Mouse (Mus musculus) midbrain, embryonic 16.5 days (tissue): Measurements from ENCODE around the gene Dyrk3. TPM values are rescaled to one million over a fixed set of nuclear protein-coding genes. Genes with fewer than 3 reads are reported as not detected.

Experiments
- ATAC-seq: fragments of 200-750 bp; cut with Nextera tagmentation; 2 replicates; pipeline ENCODE4 v1.8.0; 2017; ENCODE audit warnings: moderate TSS enrichment
- H3K27ac ChIP-seq: fragments of 300-500 bp; sonication (generic); 2 replicates; pipeline ENCODE4 v1.5.1; 2014; ENCODE audit warnings: mild to moderate bottlenecking, low read length, mixed read lengths
- H3K27me3 ChIP-seq: fragments of 300-500 bp; sonication (generic); 2 replicates; pipeline ENCODE4 v1.6.1; 2014; ENCODE audit warnings: low read depth, low read length, mixed read lengths; ENCODE audit not compliant: control insufficient read depth, insufficient read depth
- H3K36me3 ChIP-seq: fragments of 300-500 bp; sonication (generic); 2 replicates; pipeline ENCODE4 v1.6.1; 2014; ENCODE audit warnings: mild to moderate bottlenecking, low read length, moderate library complexity, mixed read lengths; ENCODE audit not compliant: control insufficient read depth, insufficient read depth
- H3K4me1 ChIP-seq: fragments of 300-500 bp; sonication (generic); 2 replicates; pipeline ENCODE4 v1.6.1; 2014; ENCODE audit warnings: mild to moderate bottlenecking, low read length, mixed read lengths; ENCODE audit not compliant: control insufficient read depth, insufficient read depth
- H3K4me2 ChIP-seq: fragments of 300-500 bp; sonication (generic); 2 replicates; pipeline ENCODE4 v1.6.1; 2014; ENCODE audit warnings: mild to moderate bottlenecking, low read length, mixed read lengths
- H3K4me3 ChIP-seq: fragments of 300-500 bp; sonication (generic); 2 replicates; pipeline ENCODE4 v1.5.1; 2014; ENCODE audit warnings: low read depth, mild to moderate bottlenecking, low read length, moderate library complexity, mixed read lengths
- H3K9ac ChIP-seq: fragments of 300-500 bp; sonication (generic); 2 replicates; pipeline ENCODE4 v1.6.1; 2014; ENCODE audit warnings: low read depth, low read length, mixed read lengths
- H3K9me3 ChIP-seq: fragments of 300-500 bp; sonication (generic); replicated peaks from 2 replicates; pipeline ENCODE4 v1.6.1; 2014; ENCODE audit warnings: mild to moderate bottlenecking, low read length, mixed read lengths; ENCODE audit not compliant: control insufficient read depth, poor library complexity, severe bottlenecking
- WGBS: fragments of 180-500 bp; shearing (Covaris S2); extraction: QIAGEN DNeasy Blood & Tissue Kit; methylation state at CpG from one replicate; pipeline ENCODE4 v1.1.7; 2014; 5-methylcytosine and 5-hydroxymethylcytosine counted together
- polyA plus RNA-seq: library from polyadenylated mRNA; unstranded; fragments of >200 nt; fragmentation: Nextera tagmentation; extraction: Ambion mirVana; gene quantifications from 2 replicates; pipeline ENCODE4 v1.2.1, GENCODE M21; 2015

Dyrk3 gene
- polyA plus RNA-seq, 1 experiment from 2014 or later = 14.1 TPM

DNA sequence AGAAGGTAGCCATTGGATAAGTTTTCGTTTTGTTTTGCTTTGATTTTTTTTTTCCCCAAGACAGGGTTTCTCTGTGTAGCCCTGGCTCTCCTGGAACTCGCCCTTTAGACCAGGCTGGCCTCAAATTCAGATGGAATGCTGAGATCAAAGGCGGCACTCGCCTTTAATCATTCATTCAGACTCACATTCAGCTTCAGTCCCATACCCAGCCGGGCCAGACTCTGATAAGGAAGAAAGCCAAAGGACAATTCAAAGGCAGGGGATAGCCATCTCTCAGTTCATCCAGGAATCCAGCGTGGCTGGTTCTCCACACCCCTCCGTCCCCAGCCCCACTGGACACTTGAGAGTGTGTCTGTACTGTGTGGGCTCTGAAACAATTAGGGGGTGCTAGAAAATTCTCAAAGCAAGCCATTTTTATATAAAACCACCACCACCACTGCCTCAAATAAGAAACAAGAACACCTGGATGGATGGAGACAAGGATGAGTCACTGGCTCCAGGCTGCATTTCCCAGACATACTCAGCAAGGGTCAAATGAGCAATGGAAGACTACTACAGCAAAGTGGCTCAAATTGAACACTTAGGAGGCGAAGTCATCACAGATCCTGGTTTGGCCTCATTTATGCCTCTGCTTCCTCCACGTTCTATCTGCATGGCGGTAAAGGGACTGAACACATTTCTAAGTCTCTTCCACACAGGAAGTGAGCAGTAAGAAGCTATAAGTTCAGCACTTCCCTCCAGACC is 14.4 kb downstream of the Dyrk3 start:
- 70% methylated on average over 10 of the region's 10 CpGs for WGBS
- Histone ChIP-seq H3K27ac (no peak overlapping the region), H3K9me3 (no peaks in the 10 kb centered on the region), H3K9ac (no peak overlapping the region), H3K36me3 (peaks cover 20% of the 10 kb centered on the region), H3K4me3 (no peak overlapping the region), H3K4me1 (no peaks in the 10 kb centered on the region), H3K4me2 (no peak overlapping the region), H3K27me3 (no peaks in the 10 kb centered on the region)
- no peak for ATAC-seq

DNA sequence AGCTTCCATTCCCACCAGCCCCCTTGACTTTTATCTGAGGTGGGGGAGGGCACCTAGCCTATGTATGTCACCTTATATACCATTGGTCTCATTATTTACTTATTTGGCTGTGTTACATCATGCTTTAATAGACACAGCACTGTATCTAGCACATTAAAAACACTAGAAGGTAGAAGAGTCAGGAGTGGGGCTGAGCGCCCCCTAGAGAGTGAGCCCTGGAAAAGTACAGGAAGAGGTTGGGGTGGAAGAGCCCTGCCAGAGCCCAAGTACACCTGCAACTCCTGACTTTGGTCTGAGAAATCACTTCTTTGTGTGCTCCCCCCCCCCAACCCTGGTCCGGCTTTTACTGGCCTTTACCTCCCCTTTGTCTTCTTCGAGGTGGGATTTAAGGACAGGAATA is 16.2 kb downstream of the Dyrk3 start:
- no peak overlapping the region for H3K27ac ChIP-seq
- no peak overlapping the region for H3K4me2 ChIP-seq
- 0 out of 2 replicates have a peak, but pooled peaks cover 1% of the 10 kb centered on the region for H3K4me1 ChIP-seq
- no peak for ATAC-seq
- no peaks in the 10 kb centered on the region for H3K9me3 ChIP-seq
- no peaks in the 10 kb centered on the region for H3K27me3 ChIP-seq
- H3K9ac ChIP-seq = no peak overlapping the region
- peaks cover 11% of the 10 kb centered on the region; the same call in 1 of the 2 replicates for H3K36me3 ChIP-seq
- WGBS = 36% methylated on average over 3 of the region's 3 CpGs
- no peak overlapping the region for H3K4me3 ChIP-seq

DNA sequence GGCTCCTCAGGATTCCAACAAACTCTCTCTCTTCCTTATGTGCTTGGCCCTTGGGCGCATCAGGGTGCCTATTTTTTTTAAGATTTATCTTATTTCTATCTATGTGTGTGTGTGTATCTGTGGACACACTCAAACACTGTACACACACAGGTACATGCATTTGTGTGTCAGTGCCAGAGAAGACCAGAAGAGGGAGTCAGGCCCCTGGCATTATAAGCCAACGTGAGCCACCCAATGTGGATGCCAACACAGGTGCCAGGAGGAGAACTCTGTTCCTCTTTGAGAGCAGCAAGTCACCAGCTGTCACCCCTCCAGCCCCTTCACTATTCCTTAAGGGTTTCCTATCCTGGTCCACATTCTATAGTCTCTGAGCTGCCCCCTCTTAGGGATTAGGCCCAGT is 19.1 kb downstream of the Dyrk3 start:
- Histone ChIP-seq H3K27me3 (no peaks in the 10 kb centered on the region), H3K4me3 (no peak overlapping the region), H3K9me3 (no peaks in the 10 kb centered on the region), H3K4me2 (no peak overlapping the region), H3K36me3 (no peaks in the 10 kb centered on the region), H3K4me1 (0 out of 2 replicates have a peak, but pooled peaks cover 6% of the 10 kb centered on the region), H3K27ac (no peak overlapping the region), H3K9ac (no peak overlapping the region)
- ATAC-seq = no peak
- WGBS = 69% methylated on average over 2 of the region's 2 CpGs

DNA sequence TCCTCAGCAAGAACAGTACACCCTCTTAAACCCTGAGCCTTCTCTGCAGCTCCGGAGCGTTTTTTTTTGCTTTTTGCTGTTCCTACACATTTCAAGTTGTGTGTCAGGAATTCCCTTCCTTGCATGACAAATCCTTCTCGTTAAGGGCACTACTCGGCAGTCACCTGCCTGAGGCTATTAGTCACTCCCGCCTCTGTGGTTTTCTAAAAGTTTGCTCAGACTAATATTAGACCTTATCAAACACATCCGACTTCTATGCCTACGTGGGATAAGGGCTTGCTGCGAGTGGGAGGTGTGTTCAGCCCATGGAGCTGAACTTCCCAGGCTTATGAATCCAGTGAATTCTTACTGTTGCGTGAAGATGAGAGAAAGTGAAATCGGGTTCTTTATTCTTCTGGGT is 19.6 kb downstream of the Dyrk3 start:
- Histone ChIP-seq H3K4me2 (no peak overlapping the region), H3K9ac (no peak overlapping the region), H3K27me3 (no peaks in the 10 kb centered on the region), H3K4me3 (no peak overlapping the region), H3K27ac (no peak overlapping the region), H3K36me3 (no peaks in the 10 kb centered on the region), H3K9me3 (no peaks in the 10 kb centered on the region), H3K4me1 (0 out of 2 replicates have a peak, but pooled peaks cover 6% of the 10 kb centered on the region)
- ATAC-seq = no peak
- 77% methylated on average over 10 of the region's 10 CpGs for WGBS

DNA sequence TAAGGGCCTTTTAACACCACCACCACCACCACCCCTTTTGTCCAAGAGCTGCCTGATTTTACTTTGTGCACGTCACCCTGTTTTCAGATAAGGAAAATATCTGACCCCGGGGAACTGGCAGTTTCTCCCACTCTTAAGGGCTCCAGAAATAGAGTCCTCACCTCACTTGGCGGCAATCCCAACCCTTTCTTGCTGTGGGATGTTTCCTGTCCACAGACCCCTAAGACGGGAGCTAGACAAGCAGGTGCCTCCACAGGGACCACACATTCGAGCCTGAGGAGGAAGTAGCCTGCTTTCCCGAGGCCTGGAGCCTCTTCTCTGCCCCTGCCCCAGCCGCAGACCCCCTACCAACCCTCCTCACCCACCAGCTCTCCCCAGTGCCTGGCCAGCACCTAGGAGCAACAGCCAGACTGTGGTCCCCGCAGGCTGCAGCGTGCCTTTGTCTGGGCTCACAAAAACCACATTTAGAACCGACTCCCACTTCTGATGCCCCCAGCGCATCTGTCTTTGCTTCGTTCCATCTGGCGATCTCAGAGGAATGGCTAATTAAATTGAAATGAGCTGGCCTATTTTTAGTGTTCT is 21.6 kb downstream of the Dyrk3 start:
- peak overlapping the region; percentile 53; the same call in 1 of the 2 replicates for H3K27ac ChIP-seq
- no peak overlapping the region for H3K4me3 ChIP-seq
- H3K4me2 ChIP-seq = no peak overlapping the region
- no peaks in the 10 kb centered on the region for H3K27me3 ChIP-seq
- no peaks in the 10 kb centered on the region for H3K9me3 ChIP-seq
- no peak overlapping the region for H3K9ac ChIP-seq
- peak; percentile 31 for ATAC-seq
- 0 out of 2 replicates have a peak, but pooled peaks cover 6% of the 10 kb centered on the region for H3K4me1 ChIP-seq
- H3K36me3 ChIP-seq = no peaks in the 10 kb centered on the region
- 33% methylated on average over 13 of the region's 13 CpGs for WGBS

DNA sequence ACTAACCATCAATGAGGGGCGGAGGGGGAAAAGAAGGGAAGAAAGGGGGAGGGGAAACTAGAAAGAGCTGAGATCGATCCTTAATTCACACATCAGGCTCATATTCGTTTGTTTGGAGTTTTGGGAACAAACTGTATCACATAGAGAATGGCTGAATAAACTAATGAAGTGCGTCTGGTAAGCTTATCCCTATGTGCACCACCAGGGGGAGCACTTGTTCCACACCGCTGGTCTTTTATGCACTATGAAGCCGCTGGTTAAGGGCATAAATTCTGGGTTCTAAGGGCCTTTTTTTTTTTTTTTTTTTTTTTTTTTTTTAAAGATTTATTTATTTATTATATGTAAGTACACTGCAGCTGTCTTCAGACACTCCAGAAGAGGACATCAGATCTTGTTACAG is 22.2 kb downstream of the Dyrk3 start:
- no peaks in the 10 kb centered on the region for H3K9me3 ChIP-seq
- H3K4me2 ChIP-seq = no peak overlapping the region
- no peaks in the 10 kb centered on the region for H3K36me3 ChIP-seq
- 15% methylated on average over 6 of the region's 6 CpGs for whole genome bisulfite sequencing
- H3K4me1 ChIP-seq = 0 out of 2 replicates have a peak, but pooled peaks cover 6% of the 10 kb centered on the region
- no peak overlapping the region for H3K9ac ChIP-seq
- H3K27me3 ChIP-seq = no peaks in the 10 kb centered on the region
- ATAC-seq = peak; percentile 61; the same call in 1 of the 2 replicates
- no peak overlapping the region for H3K27ac ChIP-seq
- no peak overlapping the region for H3K4me3 ChIP-seq

DNA sequence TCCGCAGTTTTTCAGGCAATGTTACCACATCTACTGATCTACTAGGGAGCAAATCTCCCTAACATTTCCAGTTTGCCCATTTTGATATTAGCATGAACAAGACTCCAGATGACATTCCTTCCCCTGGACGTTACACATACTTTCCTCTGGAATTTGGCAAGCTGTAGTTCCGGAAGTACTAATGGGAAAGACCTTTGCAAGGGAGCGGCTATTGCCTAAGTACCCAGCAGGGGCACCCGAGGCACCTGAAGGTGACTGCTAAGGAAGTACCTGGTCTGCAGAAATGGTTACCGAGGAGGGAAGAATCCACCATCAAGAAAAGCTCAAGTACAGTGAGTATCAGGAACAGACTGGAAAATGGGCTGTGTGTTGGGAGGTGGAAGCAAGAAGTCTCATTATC is 25.6 kb downstream of the Dyrk3 start:
- Histone ChIP-seq H3K36me3 (no peaks in the 10 kb centered on the region), H3K27me3 (no peaks in the 10 kb centered on the region), H3K9ac (no peak overlapping the region), H3K4me1 (0 out of 2 replicates have a peak, but pooled peaks cover 6% of the 10 kb centered on the region), H3K27ac (no peak overlapping the region), H3K4me3 (no peak overlapping the region), H3K4me2 (no peak overlapping the region), H3K9me3 (no peaks in the 10 kb centered on the region)
- WGBS = 45% methylated on average over 6 of the region's 6 CpGs
- no peak for ATAC-seq

DNA sequence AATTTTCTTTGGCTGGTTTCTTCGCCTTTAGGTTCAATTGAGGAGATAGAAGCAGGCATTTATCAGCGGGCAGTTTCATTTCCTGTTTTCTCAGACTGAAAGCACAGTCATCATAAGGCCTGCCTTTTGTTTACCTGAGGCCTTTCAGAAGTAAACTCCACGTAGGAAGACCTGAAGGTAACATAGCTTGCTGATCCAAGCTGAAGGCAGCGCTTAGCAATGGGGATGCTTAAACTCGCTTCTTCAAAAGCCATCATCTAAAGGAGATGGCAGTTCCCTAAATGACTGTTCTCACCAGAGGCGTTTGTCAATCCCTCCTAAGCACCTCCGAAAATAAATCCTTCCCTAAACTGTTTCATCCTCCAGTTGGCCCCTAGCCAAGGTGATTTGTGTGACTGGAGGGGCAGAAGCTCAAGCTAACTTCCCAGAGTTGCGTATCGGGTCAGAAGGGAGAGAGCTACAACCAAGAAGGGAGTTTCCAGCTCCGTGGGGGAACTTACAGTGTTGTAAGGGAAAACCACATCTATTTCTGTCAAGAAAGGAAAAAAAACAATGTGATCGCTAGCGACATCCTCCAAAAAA is 27.5 kb downstream of the Dyrk3 start:
- no peaks in the 10 kb centered on the region for H3K4me1 ChIP-seq
- no peak for ATAC-seq
- no peaks in the 10 kb centered on the region for H3K27me3 ChIP-seq
- H3K4me2 ChIP-seq = no peak overlapping the region
- H3K9me3 ChIP-seq = no peaks in the 10 kb centered on the region
- no peak overlapping the region for H3K27ac ChIP-seq
- no peaks in the 10 kb centered on the region for H3K36me3 ChIP-seq
- 73% methylated on average over 12 of the region's 12 CpGs for WGBS
- H3K9ac ChIP-seq = no peak overlapping the region
- no peak overlapping the region for H3K4me3 ChIP-seq
